Mouse (Mus musculus) CH12.LX (cell line): ENCODE measurements around the gene Rtcb. TPM values are rescaled to one million over a fixed set of nuclear protein-coding genes. Genes with fewer than 3 reads are reported as not detected.

ENCODE experiments used
- DNase-seq: peaks from one replicate; pipeline ENCODE4 v3.0.0-alpha.2; 2013; ENCODE audit errors: extremely low read depth
- H3K27ac ChIP-seq: 2 replicates; pipeline ENCODE4 v1.5.1; 2012; ENCODE audit warnings: low read depth, mild to moderate bottlenecking, control low read depth, moderate library complexity; ENCODE audit not compliant: insufficient read depth
- H3K27me3 ChIP-seq: replicated peaks from 2 replicates; pipeline ENCODE3; 2012; ENCODE audit warnings: inconsistent platforms
- H3K36me3 ChIP-seq, 2 experiments: replicated peaks in 1 of 2; 2 replicates each; pipeline versions ENCODE3 to v1.6.1; 2012; ENCODE audit warnings: inconsistent platforms in 1 of 2, low read length in 1 of 2, mild to moderate bottlenecking in 1 of 2, mixed read lengths in 1 of 2, moderate library complexity in 1 of 2; ENCODE audit not compliant: control insufficient read depth in 1 of 2, insufficient read depth in 1 of 2
- H3K4me1 ChIP-seq, 2 experiments: 2 replicates each; pipeline ENCODE4 v1.6.1; 2012; ENCODE audit warnings: inconsistent platforms in 1 of 2, moderate library complexity in 1 of 2; ENCODE audit not compliant: insufficient read depth in 2 of 2, control insufficient read depth in 1 of 2
- H3K4me2 ChIP-seq: 2 replicates; pipeline ENCODE4 v1.6.1; 2012; ENCODE audit warnings: low read depth, mild to moderate bottlenecking, control low read depth; ENCODE audit not compliant: poor library complexity, insufficient read depth, severe bottlenecking
- H3K4me3 ChIP-seq, 3 experiments: fragments of 150-350 bp in 1 of 3; sonication (generic) in 1 of 3; replicated peaks in 1 of 3; 2 replicates each; pipeline versions ENCODE3 to v1.5.1; 2011 to 2012; ENCODE audit warnings: low read depth in 2 of 3, low read length in 2 of 3, mild to moderate bottlenecking in 2 of 3, moderate library complexity in 2 of 3, control low read depth in 1 of 3, improper control_type of control experiment in 1 of 3, inconsistent platforms in 1 of 3, mixed read lengths in 1 of 3; ENCODE audit not compliant: poor library complexity in 1 of 3
- H3K79me2 ChIP-seq: replicated peaks from 2 replicates; pipeline ENCODE4 v1.6.1; 2012; ENCODE audit warnings: mild to moderate bottlenecking, moderate library complexity; ENCODE audit not compliant: control insufficient read depth, poor library complexity, insufficient read depth, severe bottlenecking; ENCODE audit errors: extremely low read depth
- H3K9ac ChIP-seq: 2 replicates; pipeline ENCODE4 v1.6.1; 2012; ENCODE audit warnings: low read depth, mild to moderate bottlenecking, control low read depth, moderate library complexity; ENCODE audit not compliant: insufficient read depth
- H3K9me3 ChIP-seq: replicated peaks from 2 replicates; pipeline ENCODE3; 2012; ENCODE audit warnings: low read length, inconsistent platforms, mixed read lengths
- BHLHE40 ChIP-seq: IDR thresholded peaks from 2 replicates; pipeline ENCODE4 v1.6.1; 2011; ENCODE audit warnings: mild to moderate bottlenecking, low read depth, low read length, improper control_type of control experiment
- CHD1 ChIP-seq: IDR thresholded peaks from 2 replicates; pipeline ENCODE4 v1.6.1; 2012; ENCODE audit warnings: low read depth, low read length, improper control_type of control experiment, inconsistent platforms
- CTCF ChIP-seq, 2 experiments: IDR thresholded peaks in 1 of 2; conservative IDR thresholded peaks in 1 of 2; 2 replicates each; pipeline ENCODE4 v1.5.1; 2011 to 2012; ENCODE audit warnings: low read depth in 2 of 2, low read length in 2 of 2, improper control_type of control experiment in 1 of 2, inconsistent platforms in 1 of 2, mild to moderate bottlenecking in 1 of 2, moderate library complexity in 1 of 2
- E2F4 ChIP-seq: IDR thresholded peaks from 2 replicates; pipeline ENCODE4 v1.6.1; 2011; ENCODE audit warnings: low read depth, low read length, improper control_type of control experiment; ENCODE audit not compliant: insufficient replicate concordance
- ELF1 ChIP-seq: IDR thresholded peaks from 2 replicates; pipeline ENCODE4 v1.6.1; 2014; ENCODE audit warnings: low read depth, mild to moderate bottlenecking, inconsistent platforms, low read length, improper control_type of control experiment
- EP300 ChIP-seq: IDR thresholded peaks from 2 replicates; pipeline ENCODE4 v1.6.1; 2011; ENCODE audit warnings: low read length, improper control_type of control experiment
- GABPA ChIP-seq: IDR thresholded peaks from 2 replicates; pipeline ENCODE4 v1.6.1; 2012; ENCODE audit warnings: low read depth, low read length, improper control_type of control experiment, inconsistent platforms; ENCODE audit not compliant: insufficient replicate concordance
- HCFC1 ChIP-seq: IDR thresholded peaks from 2 replicates; pipeline ENCODE4 v1.6.1; 2012; ENCODE audit warnings: low read depth, mild to moderate bottlenecking, inconsistent platforms, low read length, improper control_type of control experiment
- IRF4 ChIP-seq: IDR thresholded peaks from 2 replicates; pipeline ENCODE4 v1.6.1; 2014; ENCODE audit warnings: low read depth, mild to moderate bottlenecking, inconsistent platforms, low read length, improper control_type of control experiment
- JUND ChIP-seq: conservative IDR thresholded peaks from 2 replicates; pipeline ENCODE4 v1.6.1; 2011; ENCODE audit warnings: low read depth, low read length, improper control_type of control experiment
- KAT2A ChIP-seq: IDR thresholded peaks from 2 replicates; pipeline ENCODE4 v1.6.1; 2012; ENCODE audit warnings: low read length, improper control_type of control experiment, inconsistent platforms; ENCODE audit not compliant: insufficient replicate concordance
- MAFK ChIP-seq: IDR thresholded peaks from 2 replicates; pipeline ENCODE4 v1.6.1; 2011; ENCODE audit warnings: low read length, improper control_type of control experiment; ENCODE audit not compliant: insufficient replicate concordance
- MAX ChIP-seq: IDR thresholded peaks from 2 replicates; pipeline ENCODE4 v1.6.1; 2011; ENCODE audit warnings: low read length, improper control_type of control experiment
- MAZ ChIP-seq: IDR thresholded peaks from 2 replicates; pipeline ENCODE4 v1.6.1; 2012; ENCODE audit warnings: low read depth, mild to moderate bottlenecking, inconsistent platforms, low read length, improper control_type of control experiment, moderate library complexity
- MXI1 ChIP-seq: IDR thresholded peaks from 2 replicates; pipeline ENCODE4 v1.6.1; 2011; ENCODE audit warnings: mild to moderate bottlenecking, low read depth, low read length, improper control_type of control experiment
- NELFE ChIP-seq: IDR thresholded peaks from 2 replicates; pipeline ENCODE4 v1.6.1; 2011; ENCODE audit warnings: low read depth, low read length, improper control_type of control experiment
- NRF1 ChIP-seq: IDR thresholded peaks from 2 replicates; pipeline ENCODE4 v1.6.1; 2014; ENCODE audit warnings: low read depth, mild to moderate bottlenecking, inconsistent platforms, low read length, improper control_type of control experiment, moderate library complexity
- PAX5 ChIP-seq: IDR thresholded peaks from 2 replicates; pipeline ENCODE4 v1.6.1; 2012; ENCODE audit warnings: low read length, inconsistent platforms, mixed read lengths
- POLR2A ChIP-seq: IDR thresholded peaks from 2 replicates; pipeline ENCODE4 v1.6.1; 2011; ENCODE audit warnings: low read depth, mild to moderate bottlenecking, improper control_type of control experiment, low read length
- POLR2AphosphoS2 ChIP-seq: IDR thresholded peaks from 2 replicates; pipeline ENCODE4 v1.6.1; 2011; ENCODE audit warnings: low read depth, low read length, improper control_type of control experiment
- RCOR1 ChIP-seq: conservative IDR thresholded peaks from 2 replicates; pipeline ENCODE4 v1.6.1; 2012; ENCODE audit warnings: low read depth, mild to moderate bottlenecking, inconsistent platforms, low read length, improper control_type of control experiment
- SIN3A ChIP-seq: IDR thresholded peaks from 2 replicates; pipeline ENCODE4 v1.6.1; 2012; ENCODE audit warnings: low read length, improper control_type of control experiment, inconsistent platforms
- SMC3 ChIP-seq: IDR thresholded peaks from 2 replicates; pipeline ENCODE4 v1.6.1; 2011; ENCODE audit warnings: low read depth, low read length, improper control_type of control experiment
- USF1 ChIP-seq: IDR thresholded peaks from 2 replicates; pipeline ENCODE4 v1.6.1; 2014; ENCODE audit warnings: low read depth, mild to moderate bottlenecking, inconsistent platforms, low read length, improper control_type of control experiment
- USF2 ChIP-seq: conservative IDR thresholded peaks from 2 replicates; pipeline ENCODE4 v1.6.1; 2011; ENCODE audit warnings: low read depth, low read length, improper control_type of control experiment
- ZKSCAN1 ChIP-seq: IDR thresholded peaks from 2 replicates; pipeline ENCODE4 v1.6.1; 2012; ENCODE audit warnings: low read depth, inconsistent platforms, low read length, improper control_type of control experiment, borderline replicate concordance
- ZNF384 ChIP-seq: IDR thresholded peaks from 2 replicates; pipeline ENCODE4 v1.6.1; 2012; ENCODE audit warnings: low read depth, low read length, improper control_type of control experiment, inconsistent platforms
- dilution Hi-C: fragments of 300-500 bp; cut with MboI; formaldehyde crosslinking; loops from 2 replicates; pipeline ENCODE4 v1.14.3; 2020; ENCODE audit warnings: low sequenced_read_pairs; ENCODE audit not compliant: extremely low pct_unique_long_range_greater_than_20kb, extremely low pct_ligation_motif_present
- in situ Hi-C: fragments of 300-500 bp; cut with MboI; formaldehyde crosslinking; loops from 3 replicates; pipeline ENCODE4 v1.14.3; 2019; ENCODE audit warnings: low sequenced_read_pairs, low pct_ligation_motif_present, low pct_unique_long_range_greater_than_20kb, mixed read lengths
- polyA plus RNA-seq: library from polyadenylated mRNA; unstranded; fragments of >175 nt; gene quantifications from 2 replicates; pipeline ENCODE4 v1.2.1, GENCODE M21; 2012; ENCODE audit warnings: low read depth; ENCODE audit not compliant: insufficient read length
- total RNA-seq, 2 experiments: library from RNA; depleted of rRNA; stranded (reverse); fragments of 300-350 nt in 1 of 2; fragments of >200 nt in 1 of 2; gene quantifications; 2 replicates each; pipeline ENCODE4 v1.2.3; 2012 to 2014

Gene Rtcb
- total and polyA plus RNA-seq, 3 experiments: 192 to 239 (median 225) TPM

- dilution Hi-C loops (no loop called here), in situ Hi-C loops (no loop called here)
- H3K27me3 ChIP-seq: peaks cover 2% of the 10 kb centered on the region
- no peak for TF ChIP-seq POLR2A
- no peak for TF ChIP-seq USF1
- TF ChIP-seq MAX: no peak
- TF ChIP-seq NRF1: no peak
- no peak for TF ChIP-seq EP300
- TF ChIP-seq MXI1: no peak
- no peak for TF ChIP-seq CTCF (conservative IDR thresholded peaks at IDR 0.05 in 1 of 2, IDR thresholded peaks at IDR 0.05 in 1 of 2; ENCODE audit: low read depth in 2 of 2, low read length in 2 of 2)
- no peak for TF ChIP-seq POLR2AphosphoS2
- no peak for TF ChIP-seq MAZ
- no peak for TF ChIP-seq PAX5
- no peak for TF ChIP-seq ZNF384
- TF ChIP-seq JUND: no peak
- TF ChIP-seq E2F4: no peak
- no peak for TF ChIP-seq ELF1
- TF ChIP-seq MAFK: no peak
- TF ChIP-seq BHLHE40: no peak
- no peak for TF ChIP-seq NELFE
- no peak for TF ChIP-seq SIN3A
- TF ChIP-seq CHD1: no peak
- no peaks in the 10 kb centered on the region for H3K36me3 ChIP-seq
- H3K79me2 ChIP-seq: no peaks in the 10 kb centered on the region
- no peak overlapping the region for H3K9ac ChIP-seq
- no peaks in the 10 kb centered on the region for H3K4me1 ChIP-seq
- no peak for DNase-seq
- H3K9me3 ChIP-seq: no peaks in the 10 kb centered on the region
- no peak overlapping the region for H3K4me3 ChIP-seq
- H3K27ac ChIP-seq: no peak overlapping the region
- H3K4me2 ChIP-seq: no peak overlapping the region
Observed at GRCm38 (mm10) chr10:85992412-85992811, 34.8 kb upstream of the Rtcb start.

- dilution Hi-C loops: no loop called here
- DNase-seq: no peak
- Histone ChIP-seq H3K9me3 (no peaks in the 10 kb centered on the region), H3K27me3 (peaks cover 2% of the 10 kb centered on the region), H3K4me3 (no peak overlapping the region), H3K9ac (no peak overlapping the region), H3K36me3 (no peaks in the 10 kb centered on the region), H3K4me1 (no peaks in the 10 kb centered on the region), H3K79me2 (no peaks in the 10 kb centered on the region), H3K4me2 (no peak overlapping the region), H3K27ac (no peak overlapping the region)
- no peak for TF ChIP-seq SMC3
- no peak for TF ChIP-seq HCFC1
- TF ChIP-seq JUND: no peak
- no peak for TF ChIP-seq GABPA
- no peak for TF ChIP-seq IRF4
- no peak for TF ChIP-seq ZKSCAN1
- no peak for TF ChIP-seq RCOR1
- TF ChIP-seq MAZ: no peak
- no peak for TF ChIP-seq MAFK
- TF ChIP-seq USF1: no peak
- no peak for TF ChIP-seq KAT2A
- no peak for TF ChIP-seq MXI1
- TF ChIP-seq BHLHE40: no peak
- no peak for TF ChIP-seq CHD1
- TF ChIP-seq USF2: no peak
- TF ChIP-seq CTCF (conservative IDR thresholded peaks at IDR 0.05 in 1 of 2, IDR thresholded peaks at IDR 0.05 in 1 of 2; ENCODE audit: low read depth in 2 of 2, low read length in 2 of 2): no peak
- in situ Hi-C loops: no loop called here
Observed at GRCm38 (mm10) chr10:85989412-85990115, 31.9 kb upstream of the Rtcb start.
